ENCODE assay signal across 8 mouse cellular contexts in the genomic region with DNA sequence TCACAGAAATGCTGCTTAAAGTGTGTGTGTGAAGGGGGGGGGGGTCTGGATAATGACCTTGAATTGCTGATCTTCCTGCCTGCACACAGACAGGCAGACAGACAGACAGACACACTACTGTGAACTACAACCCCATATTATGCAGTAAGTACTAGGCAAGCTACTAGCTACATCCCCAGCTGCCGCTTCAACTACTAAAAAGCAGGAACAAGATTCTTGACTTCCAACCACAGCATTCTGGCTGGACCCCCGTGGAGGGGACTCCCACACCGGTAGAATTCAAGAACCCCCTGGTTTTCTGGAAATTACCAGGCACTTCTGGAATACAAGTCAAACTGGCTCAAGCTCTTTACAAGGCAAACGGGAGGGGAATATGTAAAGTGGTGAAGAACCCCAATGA. TPM values are rescaled to one million over a fixed set of nuclear protein-coding genes. Genes with fewer than 3 reads are reported as not detected.
DNase-seq lines count a peak whose midpoint lies in the region; ATAC-seq lines count a peak whose summit lies in the region.

No protein-coding gene starts in this region.

- H3K27me3 ChIP-seq in heart, embryonic 11.5 days (ENCODE audit: control insufficient read depth, insufficient read depth, low read length), result no peaks in the 10 kb centered on the region
- no peaks in the 10 kb centered on the region for H3K27me3 ChIP-seq in hindbrain, embryonic 11.5 days (ENCODE audit: control insufficient read depth, insufficient read depth, low read length)
- H3K27me3 ChIP-seq in midbrain, embryonic 10.5 days (ENCODE audit: low read depth, poor library complexity, severe bottlenecking), result peaks cover 23% of the 10 kb centered on the region

- no peak for DNase-seq in heart, adult 18-20 months
- peak; percentile 30 for DNase-seq in R1 (ENCODE audit: low read depth, low spot score)
- DNase-seq in hindbrain, embryonic 11.5 days (ENCODE audit: low spot score), result no peak
- no peak for DNase-seq in midbrain, embryonic 10.5 days (ENCODE audit: low spot score)
- DNase-seq in ovary, postnatal 14 days (ENCODE audit: low spot score), result no peak
- DNase-seq in T-cell, adult 2 months (ENCODE audit: low spot score), result no peak
- no peak for DNase-seq in urinary bladder, postnatal 4 days (ENCODE audit: low spot score in 2 of 2)

- no peaks in the 10 kb centered on the region for H3K9me3 ChIP-seq in heart, embryonic 11.5 days (replicated peaks; ENCODE audit: control insufficient read depth, low read length)
- H3K9me3 ChIP-seq in hindbrain, embryonic 11.5 days (ENCODE audit: control insufficient read depth, low read length), result no peaks in the 10 kb centered on the region
- no peaks in the 10 kb centered on the region for H3K9me3 ChIP-seq in midbrain, embryonic 10.5 days (replicated peaks)

- no peak for ATAC-seq in heart, embryonic 11.5 days (replicated peaks; ENCODE audit: insufficient number of reproducible peaks, low FRiP score, low TSS enrichment)
- ATAC-seq in hindbrain, embryonic 11.5 days (ENCODE audit: low FRiP score), result no peak

- H3K4me3 ChIP-seq in heart, embryonic 11.5 days (ENCODE audit: low read depth, low read length), result peak overlapping the region; percentile 81
- no peak overlapping the region for H3K4me3 ChIP-seq in hindbrain, embryonic 11.5 days (ENCODE audit: low read depth, low read length)
- peak overlapping the region; percentile 70 for H3K4me3 ChIP-seq in midbrain, embryonic 10.5 days

- peak overlapping the region; percentile 85; the same call in 1 of the 2 replicates for H3K27ac ChIP-seq in heart, embryonic 11.5 days (ENCODE audit: low read depth, low read length)
- no peak overlapping the region for H3K27ac ChIP-seq in hindbrain, embryonic 11.5 days (ENCODE audit: low read depth, low read length)
- H3K27ac ChIP-seq in midbrain, embryonic 10.5 days (replicated peaks), result no peak overlapping the region

- H3K36me3 ChIP-seq in heart, embryonic 11.5 days (ENCODE audit: control insufficient read depth, insufficient read depth, low read length), result no peaks in the 10 kb centered on the region
- no peaks in the 10 kb centered on the region for H3K36me3 ChIP-seq in hindbrain, embryonic 11.5 days (ENCODE audit: control insufficient read depth, insufficient read depth, low read length)
- no peaks in the 10 kb centered on the region for H3K36me3 ChIP-seq in midbrain, embryonic 10.5 days

- H3K4me1 ChIP-seq in heart, embryonic 11.5 days (ENCODE audit: control insufficient read depth, insufficient read depth, low read length), result peaks cover 47% of the 10 kb centered on the region
- H3K4me1 ChIP-seq in hindbrain, embryonic 11.5 days (replicated peaks; ENCODE audit: control insufficient read depth, insufficient read depth, low read length), result 0 out of 2 replicates have a peak, but pooled peaks cover 2% of the 10 kb centered on the region
- peaks cover 62% of the 10 kb centered on the region for H3K4me1 ChIP-seq in midbrain, embryonic 10.5 days

- H3K4me2 ChIP-seq in heart, embryonic 11.5 days, result peak overlapping the region; percentile 69
- peak overlapping the region; percentile 96; the same call in 1 of the 2 replicates for H3K4me2 ChIP-seq in hindbrain, embryonic 11.5 days (replicated peaks; ENCODE audit: low read depth, low read length)

- whole genome bisulfite sequencing in heart, embryonic 11.5 days (ENCODE audit: insufficient replicate concordance), result 15% methylated on average over 4 of the region's 4 CpGs
- WGBS in hindbrain, embryonic 11.5 days, result 29% methylated on average over 4 of the region's 4 CpGs
- whole genome bisulfite sequencing in midbrain, embryonic 10.5 days, result 38% methylated on average over 4 of the region's 4 CpGs

- peak overlapping the region; percentile 96 for H3K9ac ChIP-seq in heart, embryonic 11.5 days (ENCODE audit: low read depth, low read length)
- no peak overlapping the region for H3K9ac ChIP-seq in hindbrain, embryonic 11.5 days (ENCODE audit: low read depth, low read length)

RNA-seq across cellular contexts. Expression of a gene that starts 1.9 kb away (rescaled TPM):
- 18.3 and 23.9 TPM in 2 replicates for polyA plus RNA-seq in heart, embryonic 11.5 days (2014; fragmentation: Nextera tagmentation; extraction: Ambion mirVana)
- total RNA-seq in heart, adult 18-20 months (2021), result 100 to 1,000 TPM; 131 to 138 TPM
- 7.0 and 8.1 TPM in 2 replicates for polyA plus RNA-seq in hindbrain, embryonic 11.5 days (2014; fragmentation: Nextera tagmentation; extraction: Ambion mirVana)
- polyA plus RNA-seq in midbrain, embryonic 10.5 days (2016; fragmentation: Nextera tagmentation; extraction: Ambion mirVana), result 7.2 and 7.8 TPM in 2 replicates
